Mouse (Mus musculus) forebrain, postnatal 0 days (tissue): ENCODE measurements around the gene Kdm5b. TPM values are rescaled to one million over a fixed set of nuclear protein-coding genes. Genes with fewer than 3 reads are reported as not detected.

ENCODE experiments used
- ATAC-seq: fragments of 200-750 bp; cut with Nextera tagmentation; 2 replicates; pipeline ENCODE4 v1.8.0; 2017; ENCODE audit warnings: mild to moderate bottlenecking, moderate library complexity
- DNase-seq: peaks from one replicate; pipeline ENCODE4 v3.0.0-alpha.2; 2015
- H3K27ac ChIP-seq: fragments of 300-500 bp; sonication (generic); 2 replicates; pipeline ENCODE4 v1.5.1; 2014; ENCODE audit warnings: low read depth, mild to moderate bottlenecking, antibody characterized with exemption, low read length, moderate library complexity, mixed read lengths
- H3K27me3 ChIP-seq: fragments of 300-500 bp; sonication (generic); 2 replicates; pipeline ENCODE4 v1.6.1; 2014; ENCODE audit warnings: mild to moderate bottlenecking, low read length, mixed read lengths; ENCODE audit not compliant: insufficient read depth
- H3K36me3 ChIP-seq: fragments of 300-500 bp; sonication (generic); 2 replicates; pipeline ENCODE4 v1.6.1; 2014; ENCODE audit warnings: mild to moderate bottlenecking, moderate library complexity; ENCODE audit not compliant: insufficient read depth
- H3K4me1 ChIP-seq: fragments of 300-500 bp; sonication (generic); 2 replicates; pipeline ENCODE4 v1.6.1; 2014; ENCODE audit warnings: antibody characterized with exemption; ENCODE audit not compliant: insufficient read depth
- H3K4me2 ChIP-seq: fragments of 300-500 bp; sonication (generic); 2 replicates; pipeline ENCODE4 v1.6.1; 2014; ENCODE audit warnings: low read depth, mild to moderate bottlenecking, moderate library complexity
- H3K4me3 ChIP-seq: fragments of 300-500 bp; sonication (generic); 2 replicates; pipeline ENCODE4 v1.5.1; 2014; ENCODE audit warnings: low read depth, low read length, mixed read lengths
- H3K9ac ChIP-seq: fragments of 300-500 bp; sonication (generic); 2 replicates; pipeline ENCODE4 v1.6.1; 2014; ENCODE audit warnings: mild to moderate bottlenecking
- H3K9me3 ChIP-seq: fragments of 300-500 bp; sonication (generic); 2 replicates; pipeline ENCODE4 v1.6.1; 2016; ENCODE audit warnings: low read length
- CTCF ChIP-seq: sonication (generic); IDR thresholded peaks from 2 replicates; pipeline ENCODE4 v1.5.1; 2016; ENCODE audit warnings: antibody characterized with exemption, control low read depth, low read depth
- WGBS: fragments of 180-500 bp; shearing (Covaris S2); extraction: QIAGEN DNeasy Blood & Tissue Kit; methylation state at CpG from one replicate; pipeline ENCODE4 v1.1.7; 2014; 5-methylcytosine and 5-hydroxymethylcytosine counted together
- polyA plus RNA-seq: library from polyadenylated mRNA; unstranded; fragments of >200 nt; fragmentation: Nextera tagmentation; extraction: Ambion mirVana; gene quantifications from 2 replicates; pipeline ENCODE4 v1.2.1, GENCODE M21; 2015
- total RNA-seq: library from RNA; depleted of rRNA; stranded (reverse); fragments of >200 nt; gene quantifications from 2 replicates; pipeline ENCODE4 v1.2.3, GENCODE M21; 2014

The Kdm5b gene
- total and polyA plus RNA-seq, 2 experiments from 2014 or later = 53.6 to 84.6 TPM

- TF ChIP-seq CTCF = no peak
- under 1% methylated on average over 35 of the region's 35 CpGs for WGBS
- H3K4me1 ChIP-seq = peaks cover 13% of the 10 kb centered on the region
- peak overlapping the region; percentile 93 for H3K9ac ChIP-seq
- peak overlapping the region; percentile 93 for H3K27ac ChIP-seq
- H3K27me3 ChIP-seq = no peaks in the 10 kb centered on the region
- H3K4me3 ChIP-seq = peak overlapping the region; percentile 70
- H3K4me2 ChIP-seq = peak overlapping the region; percentile 75
- H3K9me3 ChIP-seq = no peaks in the 10 kb centered on the region
- peak; percentile 90 for ATAC-seq
- peak; percentile 97 for DNase-seq
- no peaks in the 10 kb centered on the region for H3K36me3 ChIP-seq
Measured at GRCm38 (mm10) chr1:134556671-134557218, 3.2 kb upstream of the Kdm5b start.

GRCm38 (mm10) chr1:134558511-134558910 lies 1.5 kb upstream of the Kdm5b start:
- TF ChIP-seq CTCF = no peak
- H3K27ac ChIP-seq = no peak overlapping the region
- no peaks in the 10 kb centered on the region for H3K36me3 ChIP-seq
- no peak overlapping the region for H3K9ac ChIP-seq
- H3K4me1 ChIP-seq = peaks cover 23% of the 10 kb centered on the region
- H3K9me3 ChIP-seq = no peaks in the 10 kb centered on the region
- H3K4me3 ChIP-seq = no peak overlapping the region
- WGBS = 40% methylated on average over 5 of the region's 5 CpGs
- H3K27me3 ChIP-seq = no peaks in the 10 kb centered on the region
- no peak overlapping the region for H3K4me2 ChIP-seq
- ATAC-seq (no peak), DNase-seq (no peak)

- no peaks in the 10 kb centered on the region for H3K27me3 ChIP-seq
- H3K27ac ChIP-seq = no peak overlapping the region
- WGBS = 69% methylated on average over 3 of the region's 3 CpGs
- no peak for TF ChIP-seq CTCF
- H3K9ac ChIP-seq = no peak overlapping the region
- no peaks in the 10 kb centered on the region for H3K36me3 ChIP-seq
- peaks cover 26% of the 10 kb centered on the region for H3K4me1 ChIP-seq
- H3K9me3 ChIP-seq = no peaks in the 10 kb centered on the region
- no peak for ATAC-seq
- no peak overlapping the region for H3K4me3 ChIP-seq
- H3K4me2 ChIP-seq = no peak overlapping the region
- DNase-seq = no peak
Measured at GRCm38 (mm10) chr1:134559226-134559625, 745 bp upstream of the Kdm5b start.

GRCm38 (mm10) chr1:134560396-134560795 lies 425 bp downstream of the Kdm5b start:
- Histone ChIP-seq H3K4me1 (peaks cover 24% of the 10 kb centered on the region), H3K27ac (peak overlapping the region; percentile 94), H3K9ac (peak overlapping the region; percentile 95), H3K4me3 (peak overlapping the region; percentile 98), H3K27me3 (no peaks in the 10 kb centered on the region), H3K4me2 (peak overlapping the region; percentile 61), H3K36me3 (no peaks in the 10 kb centered on the region), H3K9me3 (no peaks in the 10 kb centered on the region)
- DNase-seq (no peak), ATAC-seq (no peak)
- 1% methylated on average over 42 of the region's 50 CpGs for WGBS
- no peak for TF ChIP-seq CTCF

- no peaks in the 10 kb centered on the region for H3K9me3 ChIP-seq
- peak overlapping the region; percentile 95 for H3K9ac ChIP-seq
- ATAC-seq = peak; percentile 27
- DNase-seq = peak; percentile 69
- no peak for TF ChIP-seq CTCF
- peak overlapping the region; percentile 98 for H3K4me3 ChIP-seq
- H3K4me1 ChIP-seq = peaks cover 19% of the 10 kb centered on the region
- 2% methylated on average over 63 of the region's 76 CpGs for WGBS
- peak overlapping the region; percentile 61 for H3K4me2 ChIP-seq
- no peaks in the 10 kb centered on the region for H3K27me3 ChIP-seq
- no peaks in the 10 kb centered on the region for H3K36me3 ChIP-seq
- peak overlapping the region; percentile 94 for H3K27ac ChIP-seq
Measured at GRCm38 (mm10) chr1:134560801-134561769, 1.1 kb downstream of the Kdm5b start.

GRCm38 (mm10) chr1:134561770-134562143 lies 1.8 kb downstream of the Kdm5b start:
- no peak for TF ChIP-seq CTCF

GRCm38 (mm10) chr1:134562457-134562856 lies 2.5 kb downstream of the Kdm5b start:
- no peak for ATAC-seq
- peaks cover 13% of the 10 kb centered on the region; the same call in 1 of the 2 replicates for H3K4me1 ChIP-seq
- TF ChIP-seq CTCF = no peak
- no peak for DNase-seq
- H3K27me3 ChIP-seq = no peaks in the 10 kb centered on the region
- H3K36me3 ChIP-seq = no peaks in the 10 kb centered on the region
- H3K27ac ChIP-seq = no peak overlapping the region
- H3K4me2 ChIP-seq = peak overlapping the region; percentile 61
- peak overlapping the region; percentile 95 for H3K9ac ChIP-seq
- H3K9me3 ChIP-seq = no peaks in the 10 kb centered on the region
- peak overlapping the region; percentile 98 for H3K4me3 ChIP-seq

More at GRCm38 (mm10) chr1:134561770-134562143, 1.8 kb downstream of the Kdm5b start:
- Histone ChIP-seq H3K36me3 (no peaks in the 10 kb centered on the region), H3K27me3 (no peaks in the 10 kb centered on the region), H3K9me3 (no peaks in the 10 kb centered on the region), H3K4me1 (peaks cover 17% of the 10 kb centered on the region), H3K4me3 (peak overlapping the region; percentile 98), H3K4me2 (peak overlapping the region; percentile 61), H3K9ac (peak overlapping the region; percentile 95), H3K27ac (peak overlapping the region; percentile 29; the same call in 1 of the 2 replicates)
- ATAC-seq = no peak
- WGBS = 8% methylated on average over 7 of the region's 7 CpGs
- DNase-seq = no peak
